Mouse (Mus musculus): ENCODE measurements around the gene Fignl1. TPM values are rescaled to one million over a fixed set of nuclear protein-coding genes. Genes with fewer than 3 reads are reported as not detected.

Fignl1 gene
- total RNA-seq, 2 experiments from 2014 or later = 0.59 to 0.60 TPM

- DNase-seq (ENCODE audit: low spot score) = no peak
- intact Hi-C loops (cut with DNase I) = loop anchor here (5.0 kb wide), 1 partner anchor 202 kb away; the partner anchor contains the start of gene Grb10
Measured at GRCm38 (mm10) chr11:11835361-11835760, 26.6 kb upstream of the Fignl1 start.

GRCm38 (mm10) chr11:11833100-11833499, 24.3 kb upstream of the Fignl1 start:
- intact Hi-C loops (cut with DNase I) = no loop called here
- no peak for DNase-seq (ENCODE audit: low spot score)

GRCm38 (mm10) chr11:11832755-11833084, 24.0 kb upstream of the Fignl1 start:
- intact Hi-C loops (cut with DNase I) = no loop called here
- no peak for DNase-seq (ENCODE audit: low spot score)

GRCm38 (mm10) chr11:11831940-11832754, 23.4 kb upstream of the Fignl1 start:
- no peak for DNase-seq (ENCODE audit: low spot score)
- intact Hi-C loops (cut with DNase I) = no loop called here

GRCm38 (mm10) chr11:11831526-11831925, 22.8 kb upstream of the Fignl1 start:
- DNase-seq (ENCODE audit: low spot score) = no peak
- intact Hi-C loops (cut with DNase I) = no loop called here

- intact Hi-C loops (cut with DNase I) = no loop called here
- DNase-seq (ENCODE audit: low spot score) = no peak
Measured at GRCm38 (mm10) chr11:11830884-11831495, 22.2 kb upstream of the Fignl1 start.

GRCm38 (mm10) chr11:11829161-11830000, 20.6 kb upstream of the Fignl1 start:
- intact Hi-C loops (cut with DNase I) = no loop called here
- DNase-seq (ENCODE audit: low spot score) = no peak

- intact Hi-C loops (cut with DNase I) = no loop called here
- DNase-seq (ENCODE audit: low spot score) = no peak
Measured at GRCm38 (mm10) chr11:11828761-11829160, 20.0 kb upstream of the Fignl1 start.

GRCm38 (mm10) chr11:11828251-11828650, 19.5 kb upstream of the Fignl1 start:
- DNase-seq (ENCODE audit: low spot score) = no peak
- intact Hi-C loops (cut with DNase I) = no loop called here

GRCm38 (mm10) chr11:11826475-11826874, 17.7 kb upstream of the Fignl1 start:
- no peak for DNase-seq (ENCODE audit: low spot score)
- intact Hi-C loops (cut with DNase I) = no loop called here

- intact Hi-C loops (cut with DNase I) = no loop called here
- no peak for DNase-seq (ENCODE audit: low spot score)
Measured at GRCm38 (mm10) chr11:11825670-11826069, 16.9 kb upstream of the Fignl1 start.

GRCm38 (mm10) chr11:11824970-11825635, 16.3 kb upstream of the Fignl1 start:
- intact Hi-C loops (cut with DNase I) = loop anchor here (5.0 kb wide), 1 partner anchor 212 kb away; the partner anchor contains the start of gene Grb10
- DNase-seq (ENCODE audit: low spot score) = no peak

- DNase-seq (ENCODE audit: low spot score) = no peak
- intact Hi-C loops (cut with DNase I) = loop anchor here (5.0 kb wide), 1 partner anchor 213 kb away; the partner anchor contains the start of gene Grb10
Measured at GRCm38 (mm10) chr11:11823980-11824911, 15.5 kb upstream of the Fignl1 start.

GRCm38 (mm10) chr11:11822181-11823095, 13.7 kb upstream of the Fignl1 start:
- intact Hi-C loops (cut with DNase I) = loop anchor here (5.0 kb wide), 1 partner anchor 215 kb away; the partner anchor contains the start of gene Grb10
- no peak for DNase-seq (ENCODE audit: low spot score)

- DNase-seq (ENCODE audit: low spot score) = no peak
- intact Hi-C loops (cut with DNase I) = loop anchor here (5.0 kb wide), 1 partner anchor 216 kb away; the partner anchor contains the start of gene Grb10
Measured at GRCm38 (mm10) chr11:11821387-11821975, 12.7 kb upstream of the Fignl1 start.

GRCm38 (mm10) chr11:11820737-11821136, 12.0 kb upstream of the Fignl1 start:
- intact Hi-C loops (cut with DNase I) = loop anchor here (1.0 to 5.0 kb wide), 3 partner anchors 153 to 471 kb away; partner anchors contain the start of gene Grb10
- DNase-seq (ENCODE audit: low spot score) = no peak

GRCm38 (mm10) chr11:11820251-11820650, 11.5 kb upstream of the Fignl1 start:
- peak; percentile 49 for DNase-seq (ENCODE audit: low spot score)
- intact Hi-C loops (cut with DNase I) = loop anchor here (1.0 to 5.0 kb wide), 3 partner anchors 153 to 471 kb away; partner anchors contain the start of gene Grb10

Data from heart, postnatal 25 days (tissue).